Mouse (Mus musculus) myocyte (in vitro differentiated cells): ENCODE results near the gene Csnk1e. TPM values are rescaled to one million over a fixed set of nuclear protein-coding genes. Genes with fewer than 3 reads are reported as not detected.
"Not testable (repeated sequence)": the region's sequence is repeated elsewhere in the genome, so short reads cannot be mapped to it uniquely, and the experiment has no call there.

ENCODE experiments used
- H3K27me3 ChIP-seq: one replicate; pipeline ENCODE4 v1.6.1; 2011; ENCODE audit not compliant: control insufficient read depth, insufficient read depth, insufficient read length
- H3K36me3 ChIP-seq: one replicate; pipeline ENCODE4 v1.6.1; 2011; ENCODE audit not compliant: control insufficient read depth, insufficient read depth
- H3K4me2 ChIP-seq: one replicate; pipeline ENCODE4 v1.6.1; 2011; ENCODE audit warnings: low read depth, control low read depth
- H3K4me3 ChIP-seq: one replicate; pipeline ENCODE4 v1.5.1; 2011; ENCODE audit warnings: mild to moderate bottlenecking, control low read depth, moderate library complexity
- H3K79me2 ChIP-seq: one replicate; pipeline ENCODE4 v1.6.1; 2011; ENCODE audit not compliant: control insufficient read depth, insufficient read depth
- H3ac ChIP-seq: one replicate; pipeline ENCODE4 v1.6.1; 2011; ENCODE audit not compliant: control insufficient read depth, insufficient read length
- CEBPB ChIP-seq: IDR thresholded peaks from 2 replicates; pipeline ENCODE4 v1.6.1; 2011; ENCODE audit warnings: mild to moderate bottlenecking, moderate library complexity; ENCODE audit not compliant: poor library complexity, insufficient read depth, severe bottlenecking
- E2F4 ChIP-seq: IDR thresholded peaks from one replicate; pipeline ENCODE4 v1.6.1; 2011; ENCODE audit warnings: mild to moderate bottlenecking, control low read depth, moderate library complexity; ENCODE audit not compliant: insufficient read depth
- MAX ChIP-seq: IDR thresholded peaks from one replicate; pipeline ENCODE4 v1.6.1; 2011; ENCODE audit warnings: low read depth, mild to moderate bottlenecking, control low read depth
- MYOD1 ChIP-seq, 3 experiments: IDR thresholded peaks; one replicate each; pipeline ENCODE4 v1.6.1; 2011; ENCODE audit warnings: control low read depth in 2 of 3, low read depth in 2 of 3, mild to moderate bottlenecking in 2 of 3, moderate library complexity in 1 of 3; ENCODE audit not compliant: insufficient read length in 2 of 3, control insufficient read depth in 1 of 3
- MYOG ChIP-seq, 3 experiments: IDR thresholded peaks; one replicate each; pipeline ENCODE4 v1.6.1; 2011; ENCODE audit warnings: control low read depth in 2 of 3, low read depth in 2 of 3, mild to moderate bottlenecking in 2 of 3; ENCODE audit not compliant: insufficient read length in 2 of 3, control insufficient read depth in 1 of 3, insufficient read depth in 1 of 3
- POLR2A ChIP-seq: IDR thresholded peaks from one replicate; pipeline ENCODE4 v1.6.1; 2011; ENCODE audit warnings: low read depth, mild to moderate bottlenecking, control low read depth, moderate library complexity; ENCODE audit not compliant: insufficient read length
- POLR2AphosphoS2 ChIP-seq: IDR thresholded peaks from one replicate; pipeline ENCODE4 v1.6.1; 2011; ENCODE audit warnings: low read depth, control low read depth; ENCODE audit not compliant: insufficient read length
- REST ChIP-seq: IDR thresholded peaks from one replicate; pipeline ENCODE4 v1.6.1; 2011; ENCODE audit warnings: mild to moderate bottlenecking, control low read depth, moderate library complexity; ENCODE audit not compliant: insufficient read depth, insufficient read length
- SRF ChIP-seq: IDR thresholded peaks from one replicate; pipeline ENCODE4 v1.6.1; 2011; ENCODE audit warnings: low read depth; ENCODE audit not compliant: control insufficient read depth, insufficient read length
- TCF12 ChIP-seq: IDR thresholded peaks from one replicate; pipeline ENCODE4 v1.6.1; 2011; ENCODE audit warnings: mild to moderate bottlenecking, control low read depth; ENCODE audit not compliant: poor library complexity, insufficient read depth, severe bottlenecking
- TCF3 ChIP-seq: IDR thresholded peaks from one replicate; pipeline ENCODE4 v1.6.1; 2011; ENCODE audit warnings: low read depth, control low read depth; ENCODE audit not compliant: insufficient read length
- USF1 ChIP-seq: IDR thresholded peaks from one replicate; pipeline ENCODE4 v1.6.1; 2011; ENCODE audit warnings: low read depth, mild to moderate bottlenecking, control low read depth, moderate library complexity
- polyA plus RNA-seq: library from polyadenylated mRNA; unstranded; fragments of >200 nt; fragmentation: generic; extraction: Trizol; gene quantifications from one replicate; pipeline ENCODE4 v1.2.1, GENCODE M21; 2012; ENCODE audit warnings: missing spikeins

Csnk1e gene
- polyA plus RNA-seq, 1 experiment: 116 TPM

DNA sequence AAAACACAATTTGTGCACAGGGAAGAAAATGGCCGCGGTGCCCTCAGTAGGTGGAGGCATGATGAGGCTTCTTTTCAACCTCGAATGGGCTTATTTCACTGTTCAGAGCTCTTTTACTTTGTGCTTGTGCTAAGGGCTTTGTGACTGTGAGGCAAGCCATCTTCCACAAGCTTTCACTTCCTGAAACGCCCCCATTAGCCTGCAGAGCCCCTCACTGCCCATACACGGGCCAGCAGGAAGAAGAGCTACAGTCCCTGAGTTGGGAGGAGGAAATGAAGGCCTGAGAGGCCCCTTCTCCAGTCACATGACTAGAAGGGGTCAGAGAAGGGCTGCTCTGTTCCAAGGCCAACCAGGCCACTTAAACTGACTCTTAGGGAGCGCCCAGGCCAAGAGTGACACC, 1.2 kb upstream of the Csnk1e start:
- H3K4me3 ChIP-seq: no peak overlapping the region
- no peaks in the 10 kb centered on the region for H3K79me2 ChIP-seq
- H3K36me3 ChIP-seq: no peaks in the 10 kb centered on the region
- H3ac ChIP-seq: no peak overlapping the region
- TF ChIP-seq CEBPB (no peak), MYOD1 (IDR thresholded peaks at IDR 0.05; ENCODE audit: control insufficient read depth in 1 of 3, insufficient read length in 2 of 3, low read depth in 2 of 3) (no peak)
- H3K4me2 ChIP-seq: no peak overlapping the region
- H3K27me3 ChIP-seq: peaks cover 10% of the 10 kb centered on the region

DNA sequence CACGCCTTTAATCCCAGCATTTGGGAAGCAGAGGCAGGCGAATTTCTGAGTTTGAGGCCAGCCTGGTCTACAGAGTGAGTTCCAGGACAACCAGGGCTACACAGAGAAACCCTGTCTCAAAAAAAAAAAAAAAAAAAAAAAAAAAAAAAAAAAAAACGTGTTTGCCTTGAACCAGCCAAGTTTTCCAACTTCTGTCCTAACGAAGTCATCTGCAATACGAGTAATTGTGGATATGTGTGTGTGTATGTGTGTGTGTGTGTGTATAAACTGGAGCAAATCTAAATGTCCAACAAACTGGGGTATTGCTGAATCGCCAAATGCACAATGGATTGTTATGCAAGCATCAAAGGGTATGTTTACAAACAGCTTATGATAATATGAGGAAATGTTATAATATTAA, 738 bp upstream of the Csnk1e start:
- peak overlapping the region; percentile 81 for H3K4me2 ChIP-seq
- not testable (repeated sequence) for H3ac ChIP-seq, H3K36me3 ChIP-seq, H3K79me2 ChIP-seq, H3K27me3 ChIP-seq, H3K4me3 ChIP-seq

DNA sequence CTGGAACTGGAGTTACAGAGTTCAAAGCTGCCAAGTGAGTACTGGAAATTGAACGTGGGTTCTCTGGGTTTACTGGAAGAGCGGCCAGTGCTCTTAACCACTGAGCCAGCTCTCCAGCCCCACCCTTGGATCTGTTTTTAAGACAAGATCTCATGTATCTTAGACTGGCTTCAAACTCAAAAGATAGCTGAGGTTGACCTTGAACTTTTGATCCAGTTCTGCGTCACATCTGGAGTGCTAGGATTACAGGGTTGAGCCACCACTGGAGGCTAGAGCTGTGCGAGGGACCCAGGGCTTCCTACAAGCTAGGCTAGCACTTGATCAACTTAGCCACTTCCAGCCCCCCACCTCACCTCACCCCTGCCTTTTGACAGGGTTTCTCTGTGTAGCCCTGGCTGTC, 1.5 kb downstream of the Csnk1e start:
- TF ChIP-seq TCF12: no peak
- no peak for TF ChIP-seq MYOG (IDR thresholded peaks at IDR 0.05; ENCODE audit: control insufficient read depth in 1 of 3, insufficient read depth in 1 of 3, insufficient read length in 2 of 3, low read depth in 2 of 3)
- TF ChIP-seq CEBPB: no peak
- TF ChIP-seq SRF: no peak
- no peak for TF ChIP-seq MAX
- TF ChIP-seq POLR2A: no peak
- TF ChIP-seq MYOD1 (IDR thresholded peaks at IDR 0.05; ENCODE audit: control insufficient read depth in 1 of 3, insufficient read length in 2 of 3, low read depth in 2 of 3): no peak
- TF ChIP-seq E2F4: no peak
- no peak for TF ChIP-seq USF1
- TF ChIP-seq REST: no peak
- TF ChIP-seq POLR2AphosphoS2: no peak
- no peak for TF ChIP-seq TCF3
- Histone ChIP-seq H3K4me3 (no peak overlapping the region), H3K4me2 (no peak overlapping the region), H3K79me2 (no peaks in the 10 kb centered on the region), H3K36me3 (no peaks in the 10 kb centered on the region), H3ac (no peak overlapping the region), H3K27me3 (peaks cover 10% of the 10 kb centered on the region)

DNA sequence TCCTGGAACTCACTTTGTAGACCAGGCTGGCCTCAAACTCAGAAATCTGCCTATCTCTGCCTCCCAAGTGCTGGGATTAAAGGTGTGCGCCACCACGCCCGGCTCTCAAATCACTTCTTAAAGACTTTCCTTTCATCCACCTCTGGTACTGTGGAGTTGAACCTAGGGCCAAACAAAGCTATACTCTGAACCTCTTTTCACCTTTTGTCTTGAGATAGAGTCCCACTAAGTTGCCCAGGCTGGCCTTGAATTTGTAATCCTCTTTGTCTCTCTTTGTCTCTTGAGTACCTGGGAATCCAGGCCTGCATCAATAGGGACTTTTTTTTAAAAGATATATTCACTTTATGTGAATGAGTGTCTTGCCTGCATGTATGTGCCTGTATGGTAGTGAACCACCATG, 7.3 kb downstream of the Csnk1e start:
- no peak overlapping the region for H3K4me3 ChIP-seq

DNA sequence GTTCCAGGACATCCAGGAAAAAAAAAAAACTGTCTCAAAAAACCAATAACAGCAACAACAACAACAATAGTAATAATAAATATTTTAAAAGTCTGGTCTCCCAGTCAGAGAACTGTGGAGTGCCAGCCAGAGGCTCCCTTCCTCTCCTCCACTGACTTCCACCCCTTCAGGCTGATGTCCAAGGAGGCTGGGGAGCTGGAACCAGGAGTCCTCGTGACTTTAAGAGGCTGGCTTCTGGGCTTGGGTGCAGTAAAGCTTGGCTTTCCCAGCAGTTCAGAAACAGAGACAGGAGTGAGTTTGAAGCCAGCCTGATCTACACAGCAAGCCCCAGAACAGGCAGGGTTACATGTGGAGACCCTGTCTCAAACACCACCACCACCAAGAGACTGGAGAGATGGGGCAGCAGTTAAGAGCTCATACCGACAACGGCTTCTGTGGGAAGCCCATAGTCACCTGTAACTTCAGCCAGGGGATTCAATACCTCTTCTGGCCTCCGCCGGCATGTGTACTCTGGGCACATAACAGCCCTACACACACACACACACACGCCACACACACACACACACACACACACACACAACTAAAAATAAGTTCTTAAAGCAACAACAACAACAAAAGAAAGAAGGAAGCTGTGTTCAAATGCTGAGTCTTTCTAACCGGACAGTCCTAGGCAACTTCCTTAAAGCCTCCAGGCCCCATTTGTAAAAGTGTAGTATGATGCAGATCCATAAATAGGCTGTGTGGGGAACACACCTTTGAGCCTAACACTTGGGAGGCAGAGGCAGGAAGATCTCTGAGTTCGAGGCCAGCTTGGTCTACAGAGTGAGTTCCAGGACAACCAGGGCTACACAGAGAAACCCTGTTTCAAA, 9.3 kb downstream of the Csnk1e start:
- H3K79me2 ChIP-seq: peaks cover 12% of the 10 kb centered on the region
- no peaks in the 10 kb centered on the region for H3K36me3 ChIP-seq
- H3ac ChIP-seq: no peak overlapping the region
- H3K4me3 ChIP-seq: no peak overlapping the region
- TF ChIP-seq REST (no peak), POLR2A (no peak), CEBPB (no peak), TCF3 (no peak), TCF12 (no peak)
- no peak overlapping the region for H3K4me2 ChIP-seq
- peaks cover 10% of the 10 kb centered on the region for H3K27me3 ChIP-seq

More for the DNA sequence above, 7.3 kb downstream of the Csnk1e start:
- H3ac ChIP-seq: no peak overlapping the region
- H3K4me2 ChIP-seq: no peak overlapping the region
- no peak for TF ChIP-seq TCF3
- TF ChIP-seq MYOD1 (IDR thresholded peaks at IDR 0.05; ENCODE audit: control insufficient read depth in 1 of 3, insufficient read length in 2 of 3, low read depth in 2 of 3): no peak
- no peak for TF ChIP-seq POLR2A
- no peak for TF ChIP-seq CEBPB
- no peak for TF ChIP-seq REST
- H3K36me3 ChIP-seq: no peaks in the 10 kb centered on the region
- no peaks in the 10 kb centered on the region for H3K79me2 ChIP-seq
- H3K27me3 ChIP-seq: peaks cover 10% of the 10 kb centered on the region

DNA sequence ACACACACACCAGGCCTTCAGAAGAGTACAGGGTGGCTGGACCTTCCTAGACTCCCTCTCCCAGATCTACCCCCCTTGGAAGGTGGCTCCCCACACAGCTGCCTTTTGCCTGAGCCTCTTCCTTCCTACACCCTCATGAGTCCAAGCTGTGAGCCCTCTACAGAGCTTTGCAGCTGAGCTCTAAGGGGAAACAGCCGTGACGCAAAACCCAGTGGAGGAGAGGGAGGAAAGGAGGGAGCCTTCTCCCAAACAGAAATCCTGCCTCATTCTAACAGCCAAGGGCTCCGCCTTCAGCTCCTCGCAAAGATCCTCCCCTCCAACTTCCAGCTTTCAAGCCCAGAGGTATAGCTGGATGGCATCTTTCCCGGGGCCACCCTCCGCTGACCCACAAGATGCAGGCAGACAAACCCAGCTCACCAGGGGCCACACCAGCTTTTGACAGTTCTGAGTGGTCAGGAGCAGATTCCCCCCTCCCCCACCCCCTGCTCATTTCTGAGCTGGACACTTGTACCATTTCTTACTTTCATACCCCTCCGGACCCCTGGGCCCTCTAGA, 11.4 kb downstream of the Csnk1e start:
- no peaks in the 10 kb centered on the region for H3K36me3 ChIP-seq
- TF ChIP-seq CEBPB (no peak), SRF (no peak), POLR2AphosphoS2 (no peak), MYOD1 (IDR thresholded peaks at IDR 0.05; ENCODE audit: control insufficient read depth in 1 of 3, insufficient read length in 2 of 3, low read depth in 2 of 3) (no peak), TCF12 (no peak), USF1 (no peak), POLR2A (no peak), MAX (no peak), REST (no peak), E2F4 (no peak), TCF3 (no peak), MYOG (IDR thresholded peaks at IDR 0.05; ENCODE audit: control insufficient read depth in 1 of 3, insufficient read depth in 1 of 3, insufficient read length in 2 of 3, low read depth in 2 of 3) (no peak)
- no peak overlapping the region for H3K4me3 ChIP-seq
- H3ac ChIP-seq: no peak overlapping the region
- peaks cover 33% of the 10 kb centered on the region for H3K79me2 ChIP-seq
- H3K27me3 ChIP-seq: no peaks in the 10 kb centered on the region
- H3K4me2 ChIP-seq: no peak overlapping the region
